Mouse (Mus musculus) hindbrain, embryonic 14.5 days (tissue): ENCODE measurements at regions not wholly inside any gene's neighbourhood (a gene's known extent, or its start where the extent isn't known, plus 50 kb on each side); places are given as distances from the start of the nearest gene placed in this dataset.
A peak's percentile ranks its signal among the peaks of the same experiment; 100 is the strongest.
"Not testable (repeated sequence)": the region's sequence is repeated elsewhere in the genome, so short reads cannot be mapped to it uniquely, and the experiment has no call there.

ENCODE experiments used
- ATAC-seq: fragments of 200-750 bp; cut with Nextera tagmentation; 2 replicates; pipeline ENCODE4 v1.8.0; 2017; ENCODE audit warnings: moderate number of reproducible peaks, mild to moderate bottlenecking, moderate TSS enrichment, moderate library complexity; ENCODE audit not compliant: low FRiP score
- DNase-seq: peaks from one replicate; pipeline ENCODE4 v3.0.0-alpha.2; 2015; ENCODE audit warnings: low spot score
- H3K27ac ChIP-seq: fragments of 300-500 bp; sonication (generic); 2 replicates; pipeline ENCODE4 v1.5.1; 2014; ENCODE audit warnings: mild to moderate bottlenecking, moderate library complexity
- H3K27me3 ChIP-seq: fragments of 300-500 bp; sonication (generic); 2 replicates; pipeline ENCODE4 v1.6.1; 2014; ENCODE audit warnings: mild to moderate bottlenecking, low read length, mixed read lengths; ENCODE audit not compliant: control insufficient read depth, insufficient read depth
- H3K36me3 ChIP-seq: fragments of 300-500 bp; sonication (generic); replicated peaks from 2 replicates; pipeline ENCODE4 v1.6.1; 2014; ENCODE audit not compliant: control insufficient read depth, insufficient read depth
- H3K4me1 ChIP-seq: fragments of 300-500 bp; sonication (generic); replicated peaks from 2 replicates; pipeline ENCODE4 v1.6.1; 2014; ENCODE audit warnings: antibody characterized with exemption, low read length, mixed read lengths; ENCODE audit not compliant: control insufficient read depth, insufficient read depth
- H3K4me2 ChIP-seq: fragments of 300-500 bp; sonication (generic); replicated peaks from 2 replicates; pipeline ENCODE4 v1.6.1; 2014; ENCODE audit warnings: mild to moderate bottlenecking, moderate library complexity
- H3K4me3 ChIP-seq: fragments of 300-500 bp; sonication (generic); replicated peaks from 2 replicates; pipeline ENCODE4 v1.5.1; 2014; ENCODE audit warnings: mild to moderate bottlenecking, low read length
- H3K9ac ChIP-seq: fragments of 300-500 bp; sonication (generic); 2 replicates; pipeline ENCODE4 v1.6.1; 2014
- H3K9me3 ChIP-seq: fragments of 300-500 bp; sonication (generic); 2 replicates; pipeline ENCODE4 v1.6.1; 2016; ENCODE audit warnings: low read length; ENCODE audit not compliant: control insufficient read depth
- WGBS: fragments of 180-500 bp; shearing (Covaris S2); extraction: QIAGEN DNeasy Blood & Tissue Kit; methylation state at CpG from one replicate; pipeline ENCODE4 v1.1.7; 2014; 5-methylcytosine and 5-hydroxymethylcytosine counted together

DNA sequence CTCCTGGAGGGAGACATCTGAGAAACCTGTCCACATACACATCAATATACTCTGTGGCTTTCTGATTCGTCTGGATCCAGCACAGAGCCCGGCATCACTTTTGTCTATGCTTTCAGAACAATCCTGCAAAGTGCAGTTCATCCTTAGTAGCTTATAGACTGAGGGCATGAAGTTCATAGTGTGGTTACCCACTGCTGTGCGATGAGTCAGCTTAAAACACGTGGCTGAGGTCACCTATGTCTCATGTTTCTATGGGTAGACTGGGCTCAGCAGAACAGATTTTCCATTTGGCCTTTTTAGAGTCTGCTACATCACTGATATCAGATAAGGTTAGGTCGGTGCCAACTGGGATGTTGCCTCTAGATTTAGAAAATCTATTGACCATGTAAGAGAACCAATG lies 126.8 kb upstream of the Nudt7 start:
- no peak for ATAC-seq
- no peak overlapping the region for H3K9ac ChIP-seq
- 89% methylated on average over 5 of the region's 5 CpGs for WGBS

DNA sequence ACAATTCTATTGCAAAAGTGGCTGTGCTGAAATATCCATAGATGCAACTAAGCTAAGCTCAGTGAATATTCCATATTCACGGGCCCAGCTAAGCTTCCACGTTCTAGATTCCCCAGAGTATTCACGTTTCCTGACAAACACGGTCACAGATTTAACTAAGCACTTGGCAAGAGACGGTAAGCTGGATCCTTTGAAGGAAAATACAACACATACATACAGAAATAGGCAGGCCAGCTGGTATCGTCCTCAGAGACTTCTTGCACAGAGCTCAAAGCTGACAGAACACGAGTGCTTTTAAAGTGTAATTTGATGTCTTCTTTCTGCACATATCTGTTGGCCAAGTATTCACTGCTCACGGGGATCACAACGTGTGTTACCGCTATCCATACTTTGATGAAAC lies 126.3 kb upstream of the Nudt7 start:
- no peak overlapping the region for H3K27ac ChIP-seq
- no peak for ATAC-seq
- no peak overlapping the region for H3K4me3 ChIP-seq
- H3K27me3 ChIP-seq = no peaks in the 10 kb centered on the region
- no peak overlapping the region for H3K4me2 ChIP-seq
- no peaks in the 10 kb centered on the region for H3K9me3 ChIP-seq
- no peaks in the 10 kb centered on the region for H3K4me1 ChIP-seq
- WGBS = 73% methylated on average over 10 of the region's 10 CpGs
- H3K36me3 ChIP-seq = no peaks in the 10 kb centered on the region
- H3K9ac ChIP-seq = no peak overlapping the region
- DNase-seq = no peak

More for the DNA sequence above, 126.8 kb upstream of the Nudt7 start:
- Histone ChIP-seq H3K4me1 (no peaks in the 10 kb centered on the region), H3K9me3 (no peaks in the 10 kb centered on the region), H3K4me2 (no peak overlapping the region), H3K27ac (no peak overlapping the region), H3K27me3 (no peaks in the 10 kb centered on the region), H3K36me3 (no peaks in the 10 kb centered on the region), H3K4me3 (no peak overlapping the region)
- DNase-seq = no peak

DNA sequence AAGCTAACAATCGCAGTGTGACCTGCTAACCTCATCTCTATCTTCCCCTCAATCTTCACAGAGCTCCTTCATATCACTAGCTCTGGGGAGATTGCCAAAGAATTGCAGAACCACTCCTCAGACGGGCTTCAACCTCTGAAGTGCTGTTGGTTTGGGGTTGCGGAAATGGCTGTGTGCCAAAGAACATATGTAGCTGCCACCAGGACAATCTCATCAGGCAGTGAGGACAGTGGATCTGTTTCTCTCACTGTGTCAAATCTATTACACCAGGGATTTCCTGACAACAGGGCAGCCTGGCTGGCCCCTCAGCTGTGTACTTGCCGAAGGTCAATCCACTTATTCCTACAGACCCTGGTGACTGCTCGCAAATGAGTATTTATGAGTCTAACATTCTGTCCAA lies 115.0 kb upstream of the Nudt7 start:
- no peaks in the 10 kb centered on the region for H3K4me1 ChIP-seq
- no peak for DNase-seq
- no peaks in the 10 kb centered on the region for H3K36me3 ChIP-seq
- ATAC-seq = no peak
- H3K4me2 ChIP-seq = no peak overlapping the region
- H3K9ac ChIP-seq = no peak overlapping the region
- no peak overlapping the region for H3K4me3 ChIP-seq
- H3K27me3 ChIP-seq = no peaks in the 10 kb centered on the region
- no peaks in the 10 kb centered on the region for H3K9me3 ChIP-seq
- 49% methylated on average over 5 of the region's 5 CpGs for WGBS
- H3K27ac ChIP-seq = no peak overlapping the region

DNA sequence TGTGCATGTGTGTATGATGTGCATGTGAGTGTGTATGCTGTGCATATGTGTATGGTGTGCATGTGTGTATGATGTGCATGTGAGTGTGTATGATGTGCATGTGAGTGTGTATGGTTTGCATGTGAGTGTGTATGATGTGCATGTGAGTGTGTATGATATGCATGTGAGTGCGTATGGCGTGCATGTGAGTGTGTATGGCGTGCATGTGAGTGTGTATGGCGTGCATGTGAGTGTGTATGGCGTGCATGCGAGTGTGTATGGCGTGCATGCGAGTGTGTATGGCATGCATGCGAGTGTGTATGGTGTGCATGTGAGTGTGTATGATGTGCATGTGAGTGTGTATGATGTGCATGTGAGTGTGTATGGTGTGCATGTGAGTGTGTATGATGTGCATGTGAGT lies 103.2 kb upstream of the Nudt7 start:
- not testable (repeated sequence) for H3K4me2 ChIP-seq, ATAC-seq, H3K4me1 ChIP-seq, H3K9ac ChIP-seq, H3K27me3 ChIP-seq, H3K36me3 ChIP-seq, DNase-seq, H3K9me3 ChIP-seq, H3K27ac ChIP-seq, H3K4me3 ChIP-seq
- WGBS = 94% methylated on average over 9 of the region's 9 CpGs

DNA sequence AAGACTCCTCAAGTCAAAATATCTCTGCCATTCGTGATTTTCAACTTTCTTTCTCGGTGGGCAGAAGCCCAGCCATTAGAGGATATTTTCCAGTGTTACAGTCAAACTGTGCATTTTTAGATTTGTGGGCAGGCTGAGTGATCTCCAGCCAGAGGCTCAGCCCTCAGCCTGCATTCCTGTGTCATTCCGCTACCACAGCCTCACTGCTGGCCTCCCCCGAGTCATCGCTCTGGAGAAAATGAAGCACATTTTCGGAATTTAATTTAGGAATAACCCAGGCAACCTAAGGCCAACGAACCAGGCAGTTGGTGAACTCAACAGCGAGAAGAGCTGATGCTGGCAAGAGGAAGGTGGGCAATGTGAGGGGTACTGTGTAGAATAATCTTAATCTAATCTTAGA lies 80.9 kb upstream of the Nudt7 start:
- Histone ChIP-seq H3K4me1 (no peaks in the 10 kb centered on the region), H3K27ac (no peak overlapping the region), H3K4me2 (no peak overlapping the region), H3K9me3 (no peaks in the 10 kb centered on the region), H3K4me3 (no peak overlapping the region), H3K27me3 (no peaks in the 10 kb centered on the region), H3K36me3 (no peaks in the 10 kb centered on the region), H3K9ac (no peak overlapping the region)
- ATAC-seq = no peak
- WGBS = 89% methylated on average over 8 of the region's 8 CpGs
- no peak for DNase-seq

- no peaks in the 10 kb centered on the region for H3K4me1 ChIP-seq
- peak; percentile 66 for DNase-seq
- no peak overlapping the region for H3K4me3 ChIP-seq
- H3K27ac ChIP-seq = no peak overlapping the region
- no peaks in the 10 kb centered on the region for H3K36me3 ChIP-seq
- no peak overlapping the region for H3K9ac ChIP-seq
- no peaks in the 10 kb centered on the region for H3K9me3 ChIP-seq
- no peak for ATAC-seq
- no peaks in the 10 kb centered on the region for H3K27me3 ChIP-seq
- no peak overlapping the region for H3K4me2 ChIP-seq
Observed at GRCm38 (mm10) chr8:114063566-114063965, 69.8 kb upstream of the Nudt7 start.

GRCm38 (mm10) chr8:114072330-114072729 lies 61.0 kb upstream of the Nudt7 start:
- WGBS = 88% methylated on average over 8 of the region's 8 CpGs
- no peak overlapping the region for H3K4me3 ChIP-seq
- H3K36me3 ChIP-seq = no peaks in the 10 kb centered on the region
- no peaks in the 10 kb centered on the region for H3K27me3 ChIP-seq
- H3K4me2 ChIP-seq = no peak overlapping the region
- no peaks in the 10 kb centered on the region for H3K4me1 ChIP-seq
- no peak overlapping the region for H3K27ac ChIP-seq
- no peak for DNase-seq
- no peaks in the 10 kb centered on the region for H3K9me3 ChIP-seq
- H3K9ac ChIP-seq = no peak overlapping the region
- no peak for ATAC-seq

DNA sequence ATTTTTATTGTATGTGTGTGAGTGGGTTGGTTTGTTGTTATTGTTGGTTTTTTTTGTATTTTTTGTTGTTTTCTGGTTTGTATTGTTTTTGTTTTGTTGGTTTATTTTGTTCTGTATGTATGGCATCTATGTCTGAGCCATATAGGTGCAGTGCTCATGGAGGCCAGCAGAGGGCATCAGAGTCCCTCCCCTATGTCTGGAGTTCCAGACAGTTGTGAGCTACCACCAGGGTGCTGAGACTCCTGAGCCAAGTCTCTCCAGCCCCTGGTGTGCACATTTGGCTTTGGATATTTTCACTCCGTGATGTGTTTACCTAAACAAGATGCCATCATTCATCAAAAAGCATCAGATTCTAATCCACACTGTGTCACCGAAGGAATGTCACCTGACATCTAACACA lies 59.2 kb upstream of the Nudt7 start:
- Histone ChIP-seq H3K4me1 (no peaks in the 10 kb centered on the region), H3K4me3 (no peak overlapping the region), H3K36me3 (no peaks in the 10 kb centered on the region), H3K9me3 (no peaks in the 10 kb centered on the region), H3K4me2 (no peak overlapping the region), H3K27me3 (no peaks in the 10 kb centered on the region), H3K27ac (no peak overlapping the region), H3K9ac (no peak overlapping the region)
- DNase-seq (no peak), ATAC-seq (no peak)
- 82% methylated on average over 2 of the region's 2 CpGs for WGBS

DNA sequence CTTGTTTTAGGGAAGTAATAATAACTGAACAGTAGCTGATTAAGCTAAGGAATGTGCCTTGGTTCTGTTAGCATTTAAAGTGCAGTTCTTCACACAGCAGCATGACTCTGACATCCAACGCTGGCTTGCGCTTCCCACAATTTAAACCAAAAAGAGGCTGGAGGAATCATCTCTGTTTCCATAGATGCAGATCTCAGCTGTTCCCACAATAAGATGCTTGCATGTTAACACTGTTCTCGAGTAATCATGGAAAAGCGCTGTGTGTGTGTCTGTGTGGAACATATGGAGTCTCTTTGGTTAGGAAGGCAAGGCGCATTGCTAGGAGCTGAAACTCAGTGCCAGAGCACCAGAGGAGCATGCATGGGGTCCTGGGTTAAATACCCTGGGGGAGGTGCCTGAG lies 56.7 kb upstream of the Nudt7 start:
- ATAC-seq = no peak
- Histone ChIP-seq H3K27ac (no peak overlapping the region), H3K4me2 (no peak overlapping the region), H3K9me3 (no peaks in the 10 kb centered on the region), H3K27me3 (no peaks in the 10 kb centered on the region), H3K4me1 (0 out of 2 replicates have a peak, but pooled peaks cover 5% of the 10 kb centered on the region), H3K36me3 (no peaks in the 10 kb centered on the region), H3K9ac (no peak overlapping the region), H3K4me3 (no peak overlapping the region)
- 88% methylated on average over 5 of the region's 5 CpGs for WGBS
- no peak for DNase-seq

DNA sequence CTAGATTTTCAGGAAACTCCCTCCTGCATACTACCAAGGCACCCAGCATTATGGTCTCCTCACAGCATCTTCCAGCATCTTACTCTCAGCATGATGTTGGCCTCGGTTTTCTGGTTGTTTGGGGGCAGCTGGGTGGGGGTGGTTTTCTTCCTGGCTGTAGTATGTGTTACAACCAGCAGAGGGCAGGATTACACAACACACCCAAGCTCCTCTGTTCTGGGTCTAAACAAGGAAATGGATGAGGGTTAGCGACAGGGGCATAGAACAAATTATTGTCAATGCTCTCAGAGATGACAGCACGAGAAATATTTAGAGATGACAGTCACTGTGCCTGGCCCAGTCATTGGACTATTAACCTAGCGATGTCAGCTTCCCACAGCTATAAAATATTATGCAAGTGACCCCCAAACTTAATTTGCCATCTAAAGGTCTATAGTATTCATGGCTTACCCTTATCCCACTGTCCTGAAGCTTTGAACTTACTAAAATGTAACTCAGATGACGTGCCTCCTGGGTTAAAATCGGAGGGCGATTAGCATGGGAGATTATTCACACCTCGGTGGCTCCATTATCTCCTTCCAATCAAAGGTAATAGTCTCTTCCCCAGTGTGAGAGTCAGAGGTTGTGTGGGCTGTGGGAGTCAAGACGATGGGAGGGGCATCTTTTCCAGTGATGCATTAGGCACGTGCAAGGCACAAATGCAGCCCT lies 52.2 kb upstream of the Nudt7 start:
- 5% methylated on average over 10 of the region's 10 CpGs for WGBS
- Histone ChIP-seq H3K4me2 (no peak overlapping the region), H3K27ac (peak overlapping the region; percentile 23; the same call in 1 of the 2 replicates)

More for the DNA sequence above, 52.2 kb upstream of the Nudt7 start:
- H3K9me3 ChIP-seq = no peaks in the 10 kb centered on the region
- H3K4me3 ChIP-seq = no peak overlapping the region
- H3K36me3 ChIP-seq = no peaks in the 10 kb centered on the region
- DNase-seq = peak; percentile 80
- peaks cover 5% of the 10 kb centered on the region; the same call in 1 of the 2 replicates for H3K4me1 ChIP-seq
- H3K27me3 ChIP-seq = no peaks in the 10 kb centered on the region
- H3K9ac ChIP-seq = no peak overlapping the region
- ATAC-seq = peak; percentile 62; the same call in 1 of the 2 replicates
